Mouse (Mus musculus) limb, embryonic 14.5 days (tissue): Measurements from ENCODE around the gene 1600014C23Rik. TPM values are rescaled to one million over a fixed set of nuclear protein-coding genes. Genes with fewer than 3 reads are reported as not detected.
A peak's percentile ranks its signal among the peaks of the same experiment; 100 is the strongest.

Experiments used
- ATAC-seq: fragments of 200-750 bp; cut with Nextera tagmentation; 2 replicates; pipeline ENCODE4 v1.8.0; 2017; ENCODE audit warnings: low read depth, moderate number of reproducible peaks, moderate TSS enrichment; ENCODE audit not compliant: low FRiP score
- DNase-seq: peaks from one replicate; pipeline ENCODE4 v3.0.0-alpha.2; 2015; ENCODE audit warnings: low spot score
- H3K27ac ChIP-seq: fragments of 300-500 bp; sonication (generic); replicated peaks from 2 replicates; pipeline ENCODE4 v1.5.1; 2014; ENCODE audit warnings: low read depth, mild to moderate bottlenecking, low read length, moderate library complexity, mixed read lengths
- H3K27me3 ChIP-seq: fragments of 300-500 bp; sonication (generic); 2 replicates; pipeline ENCODE4 v1.6.1; 2014; ENCODE audit warnings: low read length, mixed read lengths; ENCODE audit not compliant: control insufficient read depth, insufficient read depth
- H3K36me3 ChIP-seq: fragments of 300-500 bp; sonication (generic); 2 replicates; pipeline ENCODE4 v1.6.1; 2014; ENCODE audit warnings: mild to moderate bottlenecking, low read length, moderate library complexity, mixed read lengths; ENCODE audit not compliant: control insufficient read depth, insufficient read depth
- H3K4me1 ChIP-seq: fragments of 300-500 bp; sonication (generic); 2 replicates; pipeline ENCODE4 v1.6.1; 2014; ENCODE audit warnings: antibody characterized with exemption, low read length, mixed read lengths; ENCODE audit not compliant: control insufficient read depth, insufficient read depth
- H3K4me2 ChIP-seq: fragments of 300-500 bp; sonication (generic); replicated peaks from 2 replicates; pipeline ENCODE4 v1.6.1; 2014; ENCODE audit warnings: low read depth, mild to moderate bottlenecking, low read length, moderate library complexity; ENCODE audit not compliant: severe bottlenecking
- H3K4me3 ChIP-seq: fragments of 300-500 bp; sonication (generic); replicated peaks from 2 replicates; pipeline ENCODE4 v1.5.1; 2014; ENCODE audit warnings: low read length
- H3K9ac ChIP-seq: fragments of 300-500 bp; sonication (generic); 2 replicates; pipeline ENCODE4 v1.6.1; 2014; ENCODE audit warnings: mild to moderate bottlenecking, low read depth, low read length, moderate library complexity; ENCODE audit not compliant: severe bottlenecking
- H3K9me3 ChIP-seq: fragments of 300-500 bp; sonication (generic); 2 replicates; pipeline ENCODE4 v1.6.1; 2016; ENCODE audit warnings: low read length; ENCODE audit not compliant: control insufficient read depth
- POLR2A ChIP-seq: fragments of 200-500 bp; IDR thresholded peaks from 2 replicates; pipeline ENCODE4 v1.8.0; 2012; ENCODE audit warnings: inconsistent platforms, mild to moderate bottlenecking, moderate library complexity, borderline replicate concordance; ENCODE audit not compliant: insufficient read depth, insufficient read length; ENCODE audit errors: extremely low read depth
- WGBS: fragments of 180-500 bp; shearing (Covaris S2); extraction: QIAGEN DNeasy Blood & Tissue Kit; methylation state at CpG from one replicate; pipeline ENCODE4 v1.1.7; 2014; 5-methylcytosine and 5-hydroxymethylcytosine counted together
- polyA plus RNA-seq, 2 experiments: library from polyadenylated mRNA; depleted of rRNA in 1 of 2; stranded (reverse) in 1 of 2; unstranded in 1 of 2; fragments of >200 nt; fragmentation: Nextera tagmentation in 1 of 2; extraction: Ambion mirVana in 1 of 2; gene quantifications; 2 replicates each; pipeline versions ENCODE4 v1.2.1 to v1.2.3; 2012 to 2014

1600014C23Rik gene
- polyA plus RNA-seq, 2 experiments, result 0.15 TPM; not detected in 1

- Histone ChIP-seq H3K9me3 (no peaks in the 10 kb centered on the region), H3K4me1 (no peaks in the 10 kb centered on the region), H3K4me3 (no peak overlapping the region), H3K4me2 (no peak overlapping the region), H3K9ac (no peak overlapping the region), H3K36me3 (no peaks in the 10 kb centered on the region), H3K27ac (no peak overlapping the region), H3K27me3 (0 out of 2 replicates have a peak, but pooled peaks cover under 1% of the 10 kb centered on the region)
- 51% methylated on average over 8 of the region's 8 CpGs for WGBS
- no peak for ATAC-seq
- no peak for DNase-seq
- TF ChIP-seq POLR2A, result no peak
These were observed 5.5 kb downstream of the 1600014C23Rik start for GRCm38 (mm10) chr17:45727983-45728723.

- Histone ChIP-seq H3K4me3 (no peak overlapping the region), H3K27me3 (no peaks in the 10 kb centered on the region), H3K9ac (no peak overlapping the region), H3K27ac (no peak overlapping the region), H3K4me2 (no peak overlapping the region), H3K4me1 (no peaks in the 10 kb centered on the region), H3K9me3 (no peaks in the 10 kb centered on the region), H3K36me3 (no peaks in the 10 kb centered on the region)
- TF ChIP-seq POLR2A, result no peak
- ATAC-seq (no peak), DNase-seq (no peak)
- WGBS, result 84% methylated on average over 2 of the region's 2 CpGs
These were observed 6.2 kb downstream of the 1600014C23Rik start for GRCm38 (mm10) chr17:45727481-45727880.

- H3K4me1 ChIP-seq, result no peaks in the 10 kb centered on the region
- no peak overlapping the region for H3K9ac ChIP-seq
- H3K4me3 ChIP-seq, result no peak overlapping the region
- 25% methylated on average over 7 of the region's 7 CpGs for WGBS
- DNase-seq (no peak), ATAC-seq (no peak)
- H3K9me3 ChIP-seq, result no peaks in the 10 kb centered on the region
- TF ChIP-seq POLR2A, result no peak
- no peaks in the 10 kb centered on the region for H3K36me3 ChIP-seq
- H3K27me3 ChIP-seq, result no peaks in the 10 kb centered on the region
- no peak overlapping the region for H3K27ac ChIP-seq
- no peak overlapping the region for H3K4me2 ChIP-seq
These were observed 7.4 kb downstream of the 1600014C23Rik start for GRCm38 (mm10) chr17:45726249-45726648.

- ATAC-seq (no peak), DNase-seq (no peak)
- no peak overlapping the region for H3K27ac ChIP-seq
- H3K27me3 ChIP-seq, result no peaks in the 10 kb centered on the region
- H3K4me1 ChIP-seq, result no peaks in the 10 kb centered on the region
- no peak overlapping the region for H3K9ac ChIP-seq
- H3K4me2 ChIP-seq, result no peak overlapping the region
- TF ChIP-seq POLR2A, result no peak
- H3K4me3 ChIP-seq, result no peak overlapping the region
- H3K36me3 ChIP-seq, result no peaks in the 10 kb centered on the region
- 85% methylated on average over 10 of the region's 10 CpGs for WGBS
- H3K9me3 ChIP-seq, result no peaks in the 10 kb centered on the region
These were observed 9.1 kb downstream of the 1600014C23Rik start for GRCm38 (mm10) chr17:45724574-45724921.

GRCm38 (mm10) chr17:45723732-45724573 is 9.7 kb downstream of the 1600014C23Rik start:
- Histone ChIP-seq H3K4me3 (peak overlapping the region; percentile 43), H3K27me3 (no peaks in the 10 kb centered on the region), H3K36me3 (no peaks in the 10 kb centered on the region), H3K27ac (peak overlapping the region; percentile 67), H3K4me2 (peak overlapping the region; percentile 58), H3K9me3 (no peaks in the 10 kb centered on the region), H3K9ac (peak overlapping the region; percentile 66), H3K4me1 (no peaks in the 10 kb centered on the region)
- 3% methylated on average over 25 of the region's 25 CpGs for WGBS
- TF ChIP-seq POLR2A, result peak; percentile 88; the same call in 1 of the 2 replicates
- ATAC-seq (peak; percentile 72), DNase-seq (peak; percentile 91)
